Mouse (Mus musculus) skeletal muscle tissue, adult 2 months (tissue): ENCODE data around the gene Gm28230.

Experiments
- DNase-seq: peaks from one replicate; pipeline ENCODE4 v3.0.0-alpha.2; 2012; ENCODE audit warnings: low read depth, low spot score

The Gm28230 gene

GRCm38 (mm10) chr2:74722949-74723348 is 3.6 kb upstream of the Gm28230 start:
- no peak for DNase-seq

- no peak for DNase-seq
Observed at GRCm38 (mm10) chr2:74724244-74725015, 2.1 kb upstream of the Gm28230 start.

GRCm38 (mm10) chr2:74725171-74725570 is 1.4 kb upstream of the Gm28230 start:
- DNase-seq: no peak

- no peak for DNase-seq
Observed at GRCm38 (mm10) chr2:74726973-74727639, 578 bp downstream of the Gm28230 start.

GRCm38 (mm10) chr2:74727640-74728302 is 1.2 kb downstream of the Gm28230 start:
- no peak for DNase-seq

- no peak for DNase-seq
Observed at GRCm38 (mm10) chr2:74728303-74728680, 1.8 kb downstream of the Gm28230 start.

GRCm38 (mm10) chr2:74730331-74730730 is 3.8 kb downstream of the Gm28230 start:
- no peak for DNase-seq

GRCm38 (mm10) chr2:74731055-74731454 is 4.5 kb downstream of the Gm28230 start:
- DNase-seq: no peak

GRCm38 (mm10) chr2:74731799-74732512 is 5.4 kb downstream of the Gm28230 start:
- no peak for DNase-seq

- DNase-seq: no peak
Observed at GRCm38 (mm10) chr2:74732513-74733316, 6.2 kb downstream of the Gm28230 start.

GRCm38 (mm10) chr2:74733317-74733661 is 6.8 kb downstream of the Gm28230 start:
- no peak for DNase-seq

- DNase-seq: no peak
Observed at GRCm38 (mm10) chr2:74733765-74734164, 7.2 kb downstream of the Gm28230 start.

- DNase-seq: no peak
Observed at GRCm38 (mm10) chr2:74734451-74734850, 7.9 kb downstream of the Gm28230 start.

GRCm38 (mm10) chr2:74734996-74735811 is 8.7 kb downstream of the Gm28230 start:
- no peak for DNase-seq

- no peak for DNase-seq
Observed at GRCm38 (mm10) chr2:74735851-74736687, 9.5 kb downstream of the Gm28230 start.

- no peak for DNase-seq
Observed at GRCm38 (mm10) chr2:74736688-74737577, 10.4 kb downstream of the Gm28230 start.

GRCm38 (mm10) chr2:74737578-74738070 is 11.1 kb downstream of the Gm28230 start:
- no peak for DNase-seq
